Comparison of ENCODE assay signal across 9 mouse cellular contexts in the genomic region with DNA sequence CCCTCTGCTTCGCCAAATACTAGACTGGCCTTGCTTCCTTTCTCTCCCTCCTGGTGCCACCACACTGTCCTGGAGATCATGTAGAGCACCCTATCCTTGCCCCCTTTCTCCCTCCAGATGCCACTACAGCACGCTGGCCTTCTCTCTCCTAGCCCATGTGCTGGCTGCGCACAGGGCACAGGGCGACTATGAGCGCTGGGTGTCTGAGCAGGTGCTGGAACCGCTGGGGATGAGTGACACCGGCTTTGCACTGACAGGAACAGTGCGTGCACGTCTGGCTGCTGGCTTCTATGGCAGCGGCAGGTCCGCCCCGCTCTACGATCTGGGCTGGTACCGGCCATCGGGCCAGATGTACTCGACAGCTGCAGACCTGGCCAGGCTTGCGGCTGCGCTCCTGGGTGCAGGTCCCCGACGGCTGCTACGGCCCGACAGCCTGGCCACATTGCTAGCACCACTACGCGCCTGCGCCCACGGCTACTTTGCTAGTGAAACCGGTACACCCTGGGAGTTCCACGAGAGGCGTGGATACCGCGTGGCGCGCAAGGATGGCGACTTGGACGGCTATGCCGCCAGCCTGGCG. TPM values are rescaled to one million over a fixed set of nuclear protein-coding genes. Genes with fewer than 3 reads are reported as not detected.
A peak's percentile ranks its signal among the peaks of the same experiment; 100 is the strongest.
DNase-seq lines count a peak whose midpoint lies in the region; ATAC-seq and TF ChIP-seq lines count a peak whose summit lies in the region.
"Had no signal": no experiment of that assay in that cellular context is flagged by ENCODE, and none has a peak within 500 bp of the region (broad histone marks: within the 10 kb centered on the region; RNA-seq: fewer than 3 reads in every experiment).

No protein-coding gene starts in this region.

- H3K4me1 ChIP-seq in megakaryocyte, embryonic 14.5 days = peaks cover 20% of the 10 kb centered on the region
- H3K4me1 ChIP-seq in forebrain, postnatal 0 days (ENCODE audit: insufficient read depth) = no peaks in the 10 kb centered on the region
- peaks cover 10% of the 10 kb centered on the region for H3K4me1 ChIP-seq in liver, embryonic 15.5 days (replicated peaks)

- peaks cover 32% of the 10 kb centered on the region for H3K9me3 ChIP-seq in megakaryocyte, embryonic 14.5 days
- no peaks in the 10 kb centered on the region for H3K9me3 ChIP-seq in forebrain, postnatal 0 days (ENCODE audit: low read length)
- H3K9me3 ChIP-seq in liver, embryonic 15.5 days (replicated peaks) = no peaks in the 10 kb centered on the region

- ATAC-seq in megakaryocyte, adult 5-6 weeks (ENCODE audit: poor library complexity, severe bottlenecking) = no peak
- ATAC-seq in forebrain, postnatal 0 days = peak; percentile 32
- no peak for ATAC-seq in liver, embryonic 15.5 days (ENCODE audit: insufficient read depth)

- peaks cover 51% of the 10 kb centered on the region for H3K27me3 ChIP-seq in megakaryocyte, embryonic 14.5 days (replicated peaks)
- no peaks in the 10 kb centered on the region for H3K27me3 ChIP-seq in forebrain, postnatal 0 days (ENCODE audit: insufficient read depth, low read length)
- H3K27me3 ChIP-seq in liver, embryonic 15.5 days = peaks cover 36% of the 10 kb centered on the region

- H3K36me3 ChIP-seq in megakaryocyte, embryonic 14.5 days (replicated peaks; ENCODE audit: low read length) = no peaks in the 10 kb centered on the region
- H3K36me3 ChIP-seq in forebrain, postnatal 0 days (ENCODE audit: insufficient read depth) = no peaks in the 10 kb centered on the region
- H3K36me3 ChIP-seq in liver, embryonic 15.5 days (replicated peaks) = no peaks in the 10 kb centered on the region

- peak overlapping the region; percentile 79 for H3K4me3 ChIP-seq in megakaryocyte, embryonic 14.5 days (replicated peaks)
- H3K4me3 ChIP-seq in forebrain, postnatal 0 days (ENCODE audit: low read depth, low read length) = peak overlapping the region; percentile 46
- H3K4me3 ChIP-seq in liver, embryonic 15.5 days (replicated peaks) = peak overlapping the region; percentile 33

- DNase-seq in forebrain, postnatal 0 days = no peak
- no peak for DNase-seq in right cerebral cortex, postnatal 10 days (ENCODE audit: low spot score in 2 of 2)
- DNase-seq in ovary, postnatal 14 days (ENCODE audit: low spot score) = no peak
- no peak for DNase-seq in gastrocnemius, adult 18-20 months (ENCODE audit: low spot score)
- DNase-seq: gastrocnemius, postnatal 25 days had no signal

- 16% methylated on average over 37 of the region's 37 CpGs for WGBS in forebrain, postnatal 0 days
- 20% methylated on average over 37 of the region's 37 CpGs for WGBS in liver, embryonic 15.5 days (ENCODE audit: insufficient replicate concordance)

- H3K4me2 ChIP-seq in forebrain, postnatal 0 days (ENCODE audit: low read depth) = peak overlapping the region; percentile 71
- peak overlapping the region; percentile 57 for H3K4me2 ChIP-seq in liver, embryonic 15.5 days

- peak overlapping the region; percentile 74 for H3K9ac ChIP-seq in forebrain, postnatal 0 days
- no peak overlapping the region for H3K9ac ChIP-seq in liver, embryonic 15.5 days

- H3K27ac ChIP-seq in forebrain, postnatal 0 days (ENCODE audit: low read depth, low read length) = peak overlapping the region; percentile 78
- H3K27ac ChIP-seq in liver, embryonic 15.5 days (replicated peaks) = no peak overlapping the region

- no peak for TF ChIP-seq CTCF in forebrain, postnatal 0 days (IDR thresholded peaks at IDR 0.05; ENCODE audit: low read depth)

RNA-seq across cellular contexts. Expression of a gene that starts 14.7 kb away (rescaled TPM):
- 0.04 TPM in 1 of 2 replicates, not detected in the other for polyA plus RNA-seq in megakaryocyte, embryonic 14.5 days (2012; ENCODE audit: insufficient read depth, low replicate concordance)
- not detected in 2 replicates for total RNA-seq in megakaryocyte, adult 5-6 weeks (2015)
- 0.16 TPM in 1 of 2 replicates, not detected in the other for total RNA-seq in megakaryocyte, adult 5-6 weeks (2017)
- total RNA-seq in forebrain, postnatal 0 days (2014; rRNA removed) = 0.15 and 0.24 TPM in 2 replicates
- 0.05 and 0.10 TPM in 2 replicates for polyA plus RNA-seq in forebrain, postnatal 0 days (2015; fragmentation: Nextera tagmentation; extraction: Ambion mirVana)
- polyA plus RNA-seq in liver, embryonic 15.5 days (2015; fragmentation: Nextera tagmentation; extraction: Ambion mirVana) = not detected in 2 replicates
- not detected for total RNA-seq in gastrocnemius, adult 18-20 months (2021)
- total RNA-seq: adrenal gland, postnatal 36 days; gastrocnemius, postnatal 25 days had no signal

RNA-seq across cellular contexts. Expression of a gene that starts 26.8 kb away (rescaled TPM):
- not detected in 2 replicates for polyA plus RNA-seq in megakaryocyte, embryonic 14.5 days (2012; ENCODE audit: insufficient read depth, low replicate concordance)
- not detected in 2 replicates for total RNA-seq in megakaryocyte, adult 5-6 weeks (2015)
- total RNA-seq in megakaryocyte, adult 5-6 weeks (2017) = not detected in 2 replicates
- total RNA-seq in forebrain, postnatal 0 days (2014; rRNA removed) = not detected in 2 replicates
- polyA plus RNA-seq in forebrain, postnatal 0 days (2015; fragmentation: Nextera tagmentation; extraction: Ambion mirVana) = not detected in 2 replicates
- polyA plus RNA-seq in liver, embryonic 15.5 days (2015; fragmentation: Nextera tagmentation; extraction: Ambion mirVana) = not detected in 2 replicates
- not detected for total RNA-seq in gastrocnemius, adult 18-20 months (2021)
- total RNA-seq: adrenal gland, postnatal 36 days; gastrocnemius, postnatal 25 days had no signal

RNA-seq across cellular contexts. Expression of a gene that starts 34.5 kb away (rescaled TPM):
- polyA plus RNA-seq in megakaryocyte, embryonic 14.5 days (2012; ENCODE audit: insufficient read depth, low replicate concordance) = 7.1 and 8.2 TPM in 2 replicates
- 24.1 and 25.8 TPM in 2 replicates for total RNA-seq in megakaryocyte, adult 5-6 weeks (2015)
- 36.6 and 48.6 TPM in 2 replicates for total RNA-seq in megakaryocyte, adult 5-6 weeks (2017)
- total RNA-seq in forebrain, postnatal 0 days (2014; rRNA removed) = 216 and 242 TPM in 2 replicates
- polyA plus RNA-seq in forebrain, postnatal 0 days (2015; fragmentation: Nextera tagmentation; extraction: Ambion mirVana) = 46.6 and 51.9 TPM in 2 replicates
- 9.5 and 9.7 TPM in 2 replicates for polyA plus RNA-seq in liver, embryonic 15.5 days (2015; fragmentation: Nextera tagmentation; extraction: Ambion mirVana)
- 10 to 100 TPM; 17.9 TPM for total RNA-seq in gastrocnemius, adult 18-20 months (2021)
